Mouse (Mus musculus) liver, embryonic 16.5 days (tissue): ENCODE data around the gene Sema6d. TPM values are rescaled to one million over a fixed set of nuclear protein-coding genes. Genes with fewer than 3 reads are reported as not detected.

Experiments
- ATAC-seq: fragments of 200-750 bp; cut with Nextera tagmentation; 2 replicates; pipeline ENCODE4 v1.8.0; 2017; ENCODE audit warnings: low read depth, mild to moderate bottlenecking, moderate number of reproducible peaks, moderate library complexity
- H3K27ac ChIP-seq: fragments of 300-500 bp; sonication (generic); 2 replicates; pipeline ENCODE4 v1.5.1; 2014; ENCODE audit warnings: mild to moderate bottlenecking, low read length
- H3K27me3 ChIP-seq: fragments of 300-500 bp; sonication (generic); 2 replicates; pipeline ENCODE4 v1.6.1; 2014; ENCODE audit warnings: low read depth, low read length, mixed read lengths; ENCODE audit not compliant: control insufficient read depth, insufficient read depth
- H3K36me3 ChIP-seq: fragments of 300-500 bp; sonication (generic); 2 replicates; pipeline ENCODE4 v1.6.1; 2014; ENCODE audit warnings: mild to moderate bottlenecking; ENCODE audit not compliant: control insufficient read depth, insufficient read depth
- H3K4me1 ChIP-seq: fragments of 300-500 bp; sonication (generic); 2 replicates; pipeline ENCODE4 v1.6.1; 2014; ENCODE audit warnings: low read depth, low read length, mixed read lengths; ENCODE audit not compliant: control insufficient read depth
- H3K4me2 ChIP-seq: fragments of 300-500 bp; sonication (generic); 2 replicates; pipeline ENCODE4 v1.6.1; 2014; ENCODE audit warnings: low read depth, low read length, mixed read lengths
- H3K4me3 ChIP-seq: fragments of 300-500 bp; sonication (generic); 2 replicates; pipeline ENCODE4 v1.5.1; 2014; ENCODE audit warnings: low read depth, mild to moderate bottlenecking, low read length
- H3K9ac ChIP-seq: fragments of 300-500 bp; sonication (generic); 2 replicates; pipeline ENCODE4 v1.6.1; 2014; ENCODE audit warnings: low read depth, low read length
- H3K9me3 ChIP-seq: fragments of 300-500 bp; sonication (generic); replicated peaks from 2 replicates; pipeline ENCODE4 v1.6.1; 2016; ENCODE audit warnings: low read length; ENCODE audit not compliant: control insufficient read depth
- WGBS: fragments of 180-500 bp; shearing (Covaris S2); extraction: QIAGEN DNeasy Blood & Tissue Kit; methylation state at CpG from one replicate; pipeline ENCODE4 v1.1.7; 2014; ENCODE audit not compliant: insufficient replicate concordance; 5-methylcytosine and 5-hydroxymethylcytosine counted together
- polyA plus RNA-seq: library from polyadenylated mRNA; unstranded; fragments of >200 nt; fragmentation: Nextera tagmentation; extraction: Ambion mirVana; gene quantifications from 2 replicates; pipeline ENCODE4 v1.2.1, GENCODE M21; 2015

The Sema6d gene
- polyA plus RNA-seq, 1 experiment from 2014 or later: 4.8 TPM

DNA sequence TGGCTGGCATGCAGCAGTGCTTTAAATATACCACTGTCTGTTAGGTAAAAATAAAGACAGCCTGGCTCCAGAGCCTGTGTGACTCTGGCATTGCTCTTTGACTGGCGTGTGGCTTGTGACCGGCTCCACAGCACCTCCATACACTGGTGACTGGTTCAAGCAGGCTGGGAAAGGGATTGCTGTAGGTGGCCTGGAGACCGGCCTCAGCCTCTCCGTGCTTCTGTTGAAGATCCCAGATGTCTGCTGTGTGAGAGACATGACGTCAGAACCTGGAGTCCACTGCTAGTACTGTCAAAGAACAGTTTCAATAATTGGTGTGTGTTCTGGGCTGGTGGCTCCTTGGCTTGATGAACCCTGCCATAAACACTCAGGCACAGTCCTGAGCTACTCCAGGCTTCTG lies 528.3 kb downstream of the Sema6d start:
- no peaks in the 10 kb centered on the region for H3K4me1 ChIP-seq
- no peak overlapping the region for H3K9ac ChIP-seq
- no peaks in the 10 kb centered on the region for H3K9me3 ChIP-seq
- no peak overlapping the region for H3K27ac ChIP-seq
- no peak for ATAC-seq
- H3K36me3 ChIP-seq: no peaks in the 10 kb centered on the region
- H3K4me3 ChIP-seq: no peak overlapping the region
- no peaks in the 10 kb centered on the region for H3K27me3 ChIP-seq
- WGBS: 67% methylated on average over 5 of the region's 5 CpGs
- H3K4me2 ChIP-seq: no peak overlapping the region

- no peaks in the 10 kb centered on the region for H3K4me1 ChIP-seq
- H3K4me3 ChIP-seq: no peak overlapping the region
- WGBS: 58% methylated on average over 3 of the region's 3 CpGs
- H3K4me2 ChIP-seq: no peak overlapping the region
- ATAC-seq: no peak
- no peaks in the 10 kb centered on the region for H3K9me3 ChIP-seq
- no peak overlapping the region for H3K27ac ChIP-seq
- no peaks in the 10 kb centered on the region for H3K36me3 ChIP-seq
- no peak overlapping the region for H3K9ac ChIP-seq
- no peaks in the 10 kb centered on the region for H3K27me3 ChIP-seq
Observed at GRCm38 (mm10) chr2:124618526-124619219, 528.9 kb downstream of the Sema6d start.

GRCm38 (mm10) chr2:124620470-124620869 lies 530.7 kb downstream of the Sema6d start:
- Histone ChIP-seq H3K4me3 (no peak overlapping the region), H3K9ac (no peak overlapping the region), H3K9me3 (no peaks in the 10 kb centered on the region), H3K27ac (no peak overlapping the region), H3K36me3 (no peaks in the 10 kb centered on the region), H3K27me3 (no peaks in the 10 kb centered on the region), H3K4me1 (no peaks in the 10 kb centered on the region), H3K4me2 (no peak overlapping the region)
- 24% methylated on average over 6 of the region's 6 CpGs for WGBS
- no peak for ATAC-seq

DNA sequence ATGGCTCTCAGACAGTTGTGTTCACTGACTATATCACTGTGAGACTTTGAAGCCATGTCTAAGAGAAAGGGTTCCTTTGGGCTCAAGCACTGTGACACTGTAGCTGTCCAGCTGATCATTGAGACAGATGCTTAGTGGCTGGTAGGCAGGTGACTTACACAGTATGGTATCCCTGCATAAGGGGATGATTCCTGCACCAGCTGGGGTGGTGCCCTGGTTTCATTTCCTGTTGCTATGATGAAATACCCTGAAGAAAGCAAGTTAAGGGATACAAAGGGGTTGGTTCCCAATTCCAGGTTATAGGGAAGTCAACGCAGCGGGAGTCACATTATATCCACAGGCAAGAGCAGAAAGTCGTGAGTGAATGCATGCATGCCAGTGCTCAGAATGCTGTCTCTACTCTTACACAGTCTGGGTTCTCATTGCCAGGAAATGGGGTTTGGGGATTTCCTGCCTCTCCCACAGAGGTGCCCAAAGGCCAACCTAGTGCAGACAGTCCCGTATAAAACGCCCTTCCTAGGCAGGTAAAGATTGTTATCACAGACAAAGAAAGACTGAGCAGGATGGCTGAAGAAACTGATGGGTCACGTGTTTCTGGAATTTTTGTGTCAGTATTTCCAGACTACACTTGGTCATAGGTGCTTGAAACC lies 532.3 kb downstream of the Sema6d start:
- Histone ChIP-seq H3K9ac (no peak overlapping the region), H3K4me3 (no peak overlapping the region), H3K36me3 (no peaks in the 10 kb centered on the region), H3K27ac (no peak overlapping the region), H3K4me1 (no peaks in the 10 kb centered on the region), H3K4me2 (no peak overlapping the region), H3K27me3 (no peaks in the 10 kb centered on the region), H3K9me3 (no peaks in the 10 kb centered on the region)
- ATAC-seq: no peak
- 35% methylated on average over 6 of the region's 6 CpGs for WGBS

DNA sequence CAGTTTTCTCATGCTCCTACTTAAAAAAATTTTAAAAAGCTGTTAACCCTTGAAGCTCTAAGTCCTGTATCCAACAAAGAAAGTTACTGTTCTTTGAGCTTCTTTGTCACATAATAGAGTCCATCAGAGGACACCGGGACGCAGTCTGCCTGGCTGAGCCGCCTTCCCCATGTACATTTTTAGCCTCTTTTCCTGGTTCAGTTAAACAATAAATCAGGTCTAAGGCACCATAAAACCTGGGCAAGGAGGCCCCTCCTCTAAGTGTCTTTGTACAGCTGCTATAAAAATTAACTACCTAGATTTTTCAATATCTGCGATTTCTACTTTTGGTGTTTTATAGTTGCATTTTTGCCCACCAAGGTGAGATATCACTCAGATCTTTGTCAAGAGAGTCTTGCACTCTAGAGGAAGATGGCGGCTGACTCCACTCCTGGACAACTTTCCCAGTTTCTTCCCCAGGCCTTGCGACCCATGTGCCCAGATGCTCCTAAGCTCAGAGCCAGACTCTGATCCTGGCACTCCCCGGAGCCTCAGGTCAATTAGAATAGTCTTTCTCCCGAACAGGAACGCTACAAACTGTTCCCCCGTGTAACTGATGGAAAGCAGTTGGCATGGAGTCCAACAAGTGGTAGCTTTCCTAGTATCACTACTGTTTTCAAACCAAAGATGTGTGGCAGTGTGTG lies 534.6 kb downstream of the Sema6d start:
- Histone ChIP-seq H3K4me1 (no peaks in the 10 kb centered on the region), H3K36me3 (no peaks in the 10 kb centered on the region), H3K4me2 (no peak overlapping the region), H3K27ac (no peak overlapping the region), H3K9me3 (no peaks in the 10 kb centered on the region), H3K9ac (no peak overlapping the region), H3K27me3 (no peaks in the 10 kb centered on the region), H3K4me3 (no peak overlapping the region)
- WGBS: 70% methylated on average over 10 of the region's 10 CpGs
- ATAC-seq: no peak

- no peaks in the 10 kb centered on the region for H3K9me3 ChIP-seq
- no peaks in the 10 kb centered on the region for H3K4me1 ChIP-seq
- H3K36me3 ChIP-seq: no peaks in the 10 kb centered on the region
- no peak overlapping the region for H3K27ac ChIP-seq
- no peak for ATAC-seq
- no peaks in the 10 kb centered on the region for H3K27me3 ChIP-seq
- H3K4me2 ChIP-seq: no peak overlapping the region
- 58% methylated on average over 7 of the region's 7 CpGs for WGBS
- no peak overlapping the region for H3K4me3 ChIP-seq
- no peak overlapping the region for H3K9ac ChIP-seq
Observed at GRCm38 (mm10) chr2:124626425-124626824, 536.7 kb downstream of the Sema6d start.

- Histone ChIP-seq H3K4me2 (no peak overlapping the region), H3K9me3 (no peaks in the 10 kb centered on the region), H3K36me3 (no peaks in the 10 kb centered on the region), H3K4me3 (no peak overlapping the region), H3K4me1 (no peaks in the 10 kb centered on the region), H3K27me3 (no peaks in the 10 kb centered on the region), H3K9ac (no peak overlapping the region), H3K27ac (no peak overlapping the region)
- no peak for ATAC-seq
- 59% methylated on average over 5 of the region's 5 CpGs for WGBS
Observed at GRCm38 (mm10) chr2:124627664-124628063, 537.9 kb downstream of the Sema6d start.

GRCm38 (mm10) chr2:124628701-124629100 lies 538.9 kb downstream of the Sema6d start:
- ATAC-seq: no peak
- no peaks in the 10 kb centered on the region for H3K27me3 ChIP-seq
- no peaks in the 10 kb centered on the region for H3K36me3 ChIP-seq
- 70% methylated on average over 7 of the region's 7 CpGs for WGBS
- H3K4me3 ChIP-seq: no peak overlapping the region
- no peak overlapping the region for H3K27ac ChIP-seq
- no peaks in the 10 kb centered on the region for H3K9me3 ChIP-seq
- no peak overlapping the region for H3K9ac ChIP-seq
- H3K4me2 ChIP-seq: no peak overlapping the region
- H3K4me1 ChIP-seq: no peaks in the 10 kb centered on the region

DNA sequence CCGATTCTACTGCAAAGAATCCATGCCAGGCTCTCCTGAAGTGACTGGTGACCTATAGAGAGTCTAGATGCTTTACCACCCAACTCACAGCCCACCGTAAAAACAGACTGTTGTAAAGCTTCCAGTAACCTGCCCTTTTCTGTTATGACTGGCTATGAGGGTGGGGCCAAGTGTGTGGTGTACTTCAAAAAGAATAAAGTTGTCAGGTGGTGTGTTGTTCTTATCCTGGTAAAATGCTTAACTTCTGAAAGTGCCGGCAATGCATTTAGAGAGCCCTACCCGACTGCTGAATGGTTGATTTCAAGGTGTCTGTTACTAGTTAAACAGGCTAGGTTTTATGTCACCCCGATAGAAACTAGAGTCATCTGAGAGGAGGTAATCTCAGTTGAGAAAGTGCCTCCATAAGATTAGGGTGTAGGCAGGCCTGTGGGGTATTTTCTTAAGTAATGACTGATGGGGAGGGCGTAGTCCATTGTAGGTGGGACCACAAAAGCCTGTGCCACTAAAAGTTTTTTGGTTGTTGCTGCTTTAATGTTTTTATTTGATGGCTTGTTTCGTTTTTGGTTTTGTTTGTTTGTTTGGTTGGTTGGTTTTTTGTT lies 544.7 kb downstream of the Sema6d start:
- Histone ChIP-seq H3K27me3 (no peaks in the 10 kb centered on the region), H3K9ac (no peak overlapping the region), H3K9me3 (no peaks in the 10 kb centered on the region), H3K36me3 (no peaks in the 10 kb centered on the region), H3K4me1 (no peaks in the 10 kb centered on the region), H3K4me2 (no peak overlapping the region), H3K27ac (no peak overlapping the region), H3K4me3 (no peak overlapping the region)
- ATAC-seq: no peak
- 68% methylated on average over 7 of the region's 7 CpGs for WGBS
